Mouse (Mus musculus) frontal cortex, adult 2 months (tissue): Measurements from ENCODE around the gene Fbxl18. TPM values are rescaled to one million over a fixed set of nuclear protein-coding genes. Genes with fewer than 3 reads are reported as not detected.
"Not testable (repeated sequence)": the region's sequence is repeated elsewhere in the genome, so short reads cannot be mapped to it uniquely, and the experiment has no call there.

Experiments used
- DNase-seq, 2 experiments: peaks; one replicate each; pipeline ENCODE4 v3.0.0; 2022; ENCODE audit warnings: low spot score in 1 of 2; ENCODE audit errors: extremely low spot score in 1 of 2
- polyA plus RNA-seq: library from polyadenylated mRNA; depleted of rRNA; stranded (reverse); fragments of >200 nt; gene quantifications from 2 replicates; pipeline ENCODE4 v1.2.3, GENCODE M21; 2012

Gene Fbxl18
- polyA plus RNA-seq, 1 experiment, result 20.2 TPM

- DNase-seq, result no peak
Measured at GRCm38 (mm10) chr5:142876896-142877295, 18.3 kb downstream of the Fbxl18 start.

DNA sequence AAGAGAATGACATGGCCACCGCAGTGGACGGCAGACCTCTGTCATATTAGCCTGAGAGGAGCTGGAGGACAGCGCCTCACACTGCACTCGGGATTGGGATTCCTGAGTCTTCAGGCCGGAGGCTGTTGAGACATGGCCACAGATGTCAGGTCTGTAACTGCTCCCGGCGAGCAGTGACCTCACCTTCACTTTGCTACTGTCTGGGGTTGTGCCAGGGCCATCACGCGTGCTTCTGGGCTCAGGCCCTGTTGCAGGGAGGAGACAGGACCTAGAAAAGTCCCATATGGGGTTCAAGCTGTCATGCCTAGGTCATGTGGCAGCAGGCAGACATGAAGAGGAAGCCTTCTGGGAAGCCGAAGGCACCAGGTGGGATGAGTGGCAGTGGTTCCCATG lies 19.7 kb downstream of the Fbxl18 start:
- DNase-seq, result no peak

GRCm38 (mm10) chr5:142874791-142875512 lies 20.3 kb downstream of the Fbxl18 start:
- DNase-seq, result no peak

- DNase-seq, result no peak
Measured at GRCm38 (mm10) chr5:142873718-142874117, 21.5 kb downstream of the Fbxl18 start.

DNA sequence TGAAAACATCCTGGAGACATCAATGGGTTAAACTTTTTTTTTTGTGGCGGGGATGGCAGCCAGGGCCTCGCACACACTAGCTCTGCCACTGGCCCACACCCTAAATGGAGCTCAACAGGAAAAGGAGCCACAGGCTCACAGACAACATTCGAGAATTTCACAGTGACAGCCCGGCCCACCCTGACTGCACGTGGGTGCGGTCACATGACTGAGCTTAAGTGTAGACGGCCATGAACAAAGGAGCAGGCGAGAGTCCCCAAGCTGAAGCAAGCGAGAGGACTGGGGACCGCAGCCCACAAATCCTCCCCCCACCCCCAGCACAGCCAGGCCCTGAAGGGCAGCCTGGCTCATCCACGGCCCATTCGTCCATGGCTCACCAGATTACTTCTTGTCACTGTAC lies 23.5 kb downstream of the Fbxl18 start:
- DNase-seq, result no peak

DNA sequence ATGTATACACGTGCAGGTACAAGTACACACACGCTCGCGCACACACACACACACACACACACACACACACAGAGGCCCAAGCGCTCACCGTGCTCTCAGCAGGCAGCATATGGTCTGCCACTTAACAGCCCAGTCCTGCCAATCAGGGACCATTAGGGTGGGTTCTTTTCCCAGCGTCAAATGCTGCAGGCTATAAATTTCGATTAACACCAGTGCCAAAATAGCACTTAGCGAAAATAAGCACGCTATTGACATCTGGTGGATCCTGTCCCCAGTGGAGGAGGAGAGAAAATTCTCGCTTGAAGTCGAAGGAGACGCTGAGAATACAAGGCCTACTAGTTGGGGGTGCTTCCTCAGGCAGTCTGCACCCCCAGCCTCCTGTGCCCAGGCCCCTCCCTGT lies 25.8 kb downstream of the Fbxl18 start:
- peak; percentile 24 to 50 for DNase-seq

DNA sequence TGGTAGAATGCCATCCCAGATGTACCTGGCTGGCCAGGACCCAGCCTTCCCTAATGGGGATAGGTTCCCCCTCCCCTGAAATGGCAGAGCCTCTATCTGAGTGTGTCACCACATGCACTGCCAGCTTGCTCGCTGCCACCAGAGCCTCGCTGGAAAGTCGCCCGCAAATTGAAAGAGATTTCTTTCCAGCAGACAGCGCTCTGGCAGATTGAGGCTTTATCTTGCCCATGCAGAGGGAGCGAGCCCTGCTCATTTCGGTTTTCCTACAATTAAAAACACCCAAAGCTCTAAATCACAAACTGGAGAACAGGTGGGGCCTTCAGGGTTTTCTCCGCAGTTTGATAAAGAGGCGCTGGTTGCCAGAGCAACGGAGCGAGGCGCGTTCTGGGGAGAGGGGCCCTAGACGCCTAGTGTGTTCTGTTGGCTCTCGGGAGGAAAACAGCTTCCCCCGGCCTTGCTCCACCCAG lies 37.4 kb downstream of the Fbxl18 start:
- peak; percentile 35 to 84 for DNase-seq

GRCm38 (mm10) chr5:142856408-142856807 lies 38.8 kb downstream of the Fbxl18 start:
- no peak for DNase-seq

GRCm38 (mm10) chr5:142854877-142855276 lies 40.3 kb downstream of the Fbxl18 start:
- peak in 1 of 2 experiments; percentile 55 for DNase-seq

DNA sequence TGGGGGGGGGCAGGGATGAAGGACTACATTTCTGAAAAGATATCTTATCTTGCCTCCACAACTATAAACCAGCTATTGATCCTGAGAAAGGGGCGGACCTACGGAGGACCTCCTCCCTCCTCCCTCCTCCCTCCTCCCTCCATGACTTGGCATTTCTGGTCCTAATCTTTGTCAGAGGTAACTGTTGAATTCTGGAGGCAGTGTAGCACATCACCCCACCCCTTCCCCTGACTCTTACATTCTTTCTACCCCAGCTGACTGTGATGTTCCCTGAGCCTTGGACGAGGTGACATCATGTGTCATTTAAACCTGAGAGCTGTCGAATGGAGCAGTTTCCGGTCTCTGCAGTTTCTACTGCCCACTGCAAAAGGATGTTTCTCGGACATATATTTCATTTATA lies 41.6 kb downstream of the Fbxl18 start:
- no peak for DNase-seq

GRCm38 (mm10) chr5:142851681-142852049 lies 43.6 kb downstream of the Fbxl18 start:
- no peak for DNase-seq

DNA sequence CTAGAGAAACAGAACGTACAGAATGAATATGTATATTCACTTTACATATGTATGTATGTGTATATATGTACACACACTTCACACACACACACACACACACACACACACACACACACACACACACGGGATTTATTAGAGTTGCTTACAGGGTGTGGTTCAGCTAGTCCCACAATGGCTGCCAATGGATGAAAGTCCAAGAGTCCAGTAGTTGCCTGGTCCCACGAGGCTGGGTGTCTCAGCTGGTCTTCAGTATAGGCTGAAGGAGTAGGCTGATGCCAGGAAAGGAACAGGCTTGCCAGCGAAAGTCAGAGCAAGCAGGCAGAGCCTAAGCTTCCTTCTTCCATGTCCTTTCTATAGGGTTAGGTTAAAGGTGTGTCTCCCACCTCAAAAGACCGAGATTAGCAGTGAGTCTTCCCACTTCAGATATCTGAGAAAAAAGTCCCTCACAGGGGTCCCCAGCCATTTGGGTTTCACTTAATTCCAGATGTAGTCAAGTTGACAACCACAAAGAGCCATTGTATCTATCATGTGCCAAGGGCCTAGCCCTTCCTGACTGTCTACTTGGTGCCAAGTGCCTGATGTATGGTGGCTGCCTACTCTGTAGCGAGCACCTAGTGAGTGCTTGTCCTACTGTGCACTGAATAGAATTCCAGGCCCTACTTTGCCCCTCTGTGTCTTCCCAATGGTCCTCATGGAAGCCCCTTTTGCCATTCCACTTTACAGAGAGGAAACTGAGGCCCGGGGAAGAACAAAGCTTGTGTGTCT lies 44.1 kb downstream of the Fbxl18 start:
- no peak for DNase-seq

DNA sequence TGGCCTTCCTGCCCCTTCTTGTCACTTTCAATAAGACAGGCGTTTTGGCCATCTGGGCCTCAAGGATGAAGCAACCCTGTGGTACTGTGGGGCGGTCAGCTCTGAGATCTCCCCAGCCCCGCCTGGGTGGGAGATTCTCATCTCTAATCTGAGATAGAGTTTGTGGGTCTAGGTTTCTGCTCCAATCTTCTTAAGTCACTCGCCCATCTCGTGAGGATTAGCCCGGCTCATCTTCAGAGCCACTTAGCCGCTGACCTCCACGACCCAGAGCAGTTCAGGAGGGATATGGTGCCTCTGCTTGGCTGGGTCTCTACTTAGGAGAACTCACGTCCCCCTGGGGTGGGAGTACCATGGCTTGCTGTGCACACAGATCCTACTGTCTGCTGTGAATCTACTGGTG lies 44.7 kb downstream of the Fbxl18 start:
- DNase-seq, result no peak

GRCm38 (mm10) chr5:142848911-142849310 lies 46.3 kb downstream of the Fbxl18 start:
- DNase-seq, result no peak

GRCm38 (mm10) chr5:142848149-142848548 lies 47.1 kb downstream of the Fbxl18 start:
- no peak for DNase-seq

DNA sequence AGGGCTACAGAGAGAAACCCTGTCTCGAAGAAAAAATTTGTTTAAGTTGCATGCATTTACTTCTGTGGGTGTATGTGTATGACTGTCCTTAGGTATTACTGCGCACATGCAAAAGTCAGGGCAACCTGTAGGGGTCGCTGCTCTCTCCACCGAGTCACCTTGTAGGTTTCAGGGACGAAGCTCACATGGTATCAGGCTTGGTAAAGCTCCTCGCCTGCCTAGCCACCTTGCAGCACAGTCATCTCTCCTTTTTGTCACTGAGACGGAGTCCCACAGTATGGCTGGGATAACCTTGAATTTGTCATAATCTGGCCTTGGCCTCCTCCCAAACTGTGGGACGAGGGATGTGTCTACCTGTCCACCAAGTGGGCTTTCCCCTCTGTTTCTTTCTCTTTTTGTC lies 50.8 kb downstream of the Fbxl18 start:
- DNase-seq, result no peak

- peak in 1 of 2 experiments; percentile 30 for DNase-seq
Measured at GRCm38 (mm10) chr5:142842137-142842642, 53.0 kb downstream of the Fbxl18 start.

DNA sequence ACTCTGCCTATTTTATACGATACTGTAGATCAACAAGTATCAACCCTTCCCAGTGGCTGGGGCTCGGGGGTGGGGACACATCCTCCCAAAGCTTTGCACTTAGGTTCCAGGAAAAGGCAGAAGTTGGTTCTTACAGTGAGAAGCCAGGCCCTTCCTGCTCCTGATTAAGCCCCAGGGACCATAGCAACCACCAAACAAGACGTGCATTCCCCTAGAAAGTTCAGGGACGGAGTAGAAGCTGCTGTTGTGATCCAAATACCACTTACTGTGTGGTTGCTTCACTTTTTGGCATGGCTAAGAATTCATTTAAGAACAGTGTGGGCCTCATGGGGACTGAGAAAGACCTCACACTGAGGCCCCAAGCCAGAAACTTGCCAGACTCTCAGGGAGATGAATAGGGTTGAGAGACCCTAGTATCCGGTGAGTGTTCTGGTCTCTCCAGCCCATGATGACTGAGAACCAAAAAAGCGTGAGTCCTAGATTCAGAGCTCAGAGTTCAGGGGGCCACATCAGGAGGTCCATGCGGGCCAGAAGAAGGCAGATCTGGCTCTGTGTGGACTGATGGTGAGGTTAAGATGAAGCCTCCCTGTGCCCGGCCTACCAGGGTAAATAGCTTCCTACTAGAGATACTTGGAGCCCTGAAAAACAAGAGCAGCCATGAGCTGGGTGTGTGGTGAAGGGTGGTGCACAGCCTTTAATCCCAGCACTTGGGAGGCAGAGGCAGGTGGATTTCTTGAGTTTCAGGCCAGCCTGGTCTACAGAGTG lies 53.7 kb downstream of the Fbxl18 start:
- no peak for DNase-seq

DNA sequence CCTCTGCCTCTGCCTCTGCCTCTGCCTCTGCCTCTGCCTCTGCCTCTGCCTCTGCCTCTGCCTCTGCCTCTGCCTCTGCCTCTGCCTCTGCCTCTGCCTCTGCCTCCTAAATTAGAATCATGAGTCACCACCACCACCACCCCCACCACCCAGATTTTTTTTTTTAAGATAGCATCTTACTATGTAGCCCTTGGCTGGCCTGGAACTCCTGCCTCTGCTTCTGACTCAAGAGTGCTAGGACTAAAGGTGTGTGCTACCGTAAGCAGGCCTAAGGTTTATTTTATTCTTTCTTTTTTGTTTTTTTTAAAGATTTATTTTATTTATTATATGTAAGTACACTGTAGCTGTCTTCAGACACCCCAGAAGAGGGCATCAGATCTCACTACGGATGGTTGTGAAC lies 57.8 kb downstream of the Fbxl18 start:
- not testable (repeated sequence) for DNase-seq

DNA sequence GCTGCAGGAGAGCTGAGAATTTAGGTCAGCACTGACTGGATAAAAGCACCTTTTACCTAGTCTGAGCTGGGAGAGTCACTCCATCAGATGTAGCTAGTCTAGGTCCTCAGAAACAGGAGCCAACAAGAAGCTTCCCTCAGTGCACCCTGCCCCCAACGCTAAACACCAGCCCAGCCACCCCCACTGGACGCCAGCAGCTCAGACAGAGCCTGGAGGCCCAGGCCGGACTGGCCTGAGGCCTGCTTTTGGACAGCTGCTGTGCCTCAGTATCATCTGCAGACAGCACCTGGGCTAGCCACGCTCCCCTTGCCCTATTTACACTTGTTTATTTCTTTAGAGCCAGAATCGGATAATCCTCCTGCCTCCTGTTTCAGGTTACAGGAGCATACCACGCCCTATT lies 58.3 kb downstream of the Fbxl18 start:
- no peak for DNase-seq
